Mouse (Mus musculus) heart, postnatal 0 days (tissue): ENCODE measurements at regions not wholly inside any gene's neighbourhood (a gene's known extent, or its start where the extent isn't known, plus 50 kb on each side); places are given as distances from the start of the nearest gene placed in this dataset.

Experiments
- ATAC-seq: fragments of 200-750 bp; cut with Nextera tagmentation; 2 replicates; pipeline ENCODE4 v1.8.0; 2017; ENCODE audit warnings: low read depth, moderate number of reproducible peaks, moderate library complexity; ENCODE audit not compliant: insufficient read depth
- DNase-seq: peaks from one replicate; pipeline ENCODE4 v3.0.0-alpha.2; 2016; ENCODE audit warnings: low spot score
- H3K27ac ChIP-seq: fragments of 300-500 bp; sonication (generic); 2 replicates; pipeline ENCODE4 v1.5.1; 2014; ENCODE audit warnings: low read depth, mild to moderate bottlenecking
- H3K27me3 ChIP-seq: fragments of 300-500 bp; sonication (generic); 2 replicates; pipeline ENCODE4 v1.6.1; 2014; ENCODE audit warnings: low read length, mixed read lengths; ENCODE audit not compliant: control insufficient read depth, insufficient read depth
- H3K36me3 ChIP-seq: fragments of 300-500 bp; sonication (generic); replicated peaks from 2 replicates; pipeline ENCODE4 v1.6.1; 2014; ENCODE audit warnings: low read length, mixed read lengths; ENCODE audit not compliant: control insufficient read depth, insufficient read depth
- H3K4me1 ChIP-seq: fragments of 300-500 bp; sonication (generic); 2 replicates; pipeline ENCODE4 v1.6.1; 2014; ENCODE audit warnings: antibody characterized with exemption; ENCODE audit not compliant: control insufficient read depth, insufficient read depth
- H3K4me2 ChIP-seq: fragments of 300-500 bp; sonication (generic); 2 replicates; pipeline ENCODE4 v1.6.1; 2014; ENCODE audit warnings: low read depth, mild to moderate bottlenecking, low read length, moderate library complexity
- H3K4me3 ChIP-seq: fragments of 300-500 bp; sonication (generic); 2 replicates; pipeline ENCODE4 v1.5.1; 2014; ENCODE audit warnings: low read depth, low read length
- H3K9ac ChIP-seq: fragments of 300-500 bp; sonication (generic); replicated peaks from 2 replicates; pipeline ENCODE4 v1.6.1; 2014; ENCODE audit warnings: low read depth, low read length, mixed read lengths
- H3K9me3 ChIP-seq: fragments of 300-500 bp; sonication (generic); replicated peaks from 2 replicates; pipeline ENCODE4 v1.6.1; 2016; ENCODE audit warnings: low read length; ENCODE audit not compliant: control insufficient read depth
- CTCF ChIP-seq: IDR thresholded peaks from 2 replicates; pipeline ENCODE4 v1.5.1; 2016; ENCODE audit warnings: antibody characterized with exemption, control low read depth, low read depth
- EP300 ChIP-seq: IDR thresholded peaks from 2 replicates; pipeline ENCODE4 v1.6.1; 2016; ENCODE audit warnings: antibody characterized with exemption, low read depth
- WGBS: fragments of 180-500 bp; shearing (Covaris S2); extraction: QIAGEN DNeasy Blood & Tissue Kit; methylation state at CpG from one replicate; pipeline ENCODE4 v1.1.7; 2014; 5-methylcytosine and 5-hydroxymethylcytosine counted together

- TF ChIP-seq EP300 (no peak), CTCF (no peak)
- H3K9ac ChIP-seq, result no peak overlapping the region
- no peaks in the 10 kb centered on the region for H3K4me1 ChIP-seq
- ATAC-seq, result no peak
- H3K4me3 ChIP-seq, result no peak overlapping the region
- DNase-seq, result no peak
- no peak overlapping the region for H3K4me2 ChIP-seq
- no peaks in the 10 kb centered on the region for H3K9me3 ChIP-seq
- no peaks in the 10 kb centered on the region for H3K36me3 ChIP-seq
- H3K27me3 ChIP-seq, result no peaks in the 10 kb centered on the region
- 85% methylated on average over 4 of the region's 4 CpGs for WGBS
- H3K27ac ChIP-seq, result no peak overlapping the region
These were observed 109.2 kb upstream of the Fndc3a start for GRCm38 (mm10) chr14:72819037-72819436.

- Histone ChIP-seq H3K27me3 (no peaks in the 10 kb centered on the region), H3K4me1 (no peaks in the 10 kb centered on the region), H3K9ac (no peak overlapping the region), H3K4me2 (no peak overlapping the region), H3K9me3 (no peaks in the 10 kb centered on the region), H3K27ac (no peak overlapping the region), H3K4me3 (no peak overlapping the region), H3K36me3 (no peaks in the 10 kb centered on the region)
- no peak for ATAC-seq
- DNase-seq, result no peak
- WGBS, result 88% methylated on average over 5 of the region's 5 CpGs
- TF ChIP-seq EP300 (no peak), CTCF (no peak)
These were observed 108.0 kb upstream of the Fndc3a start for GRCm38 (mm10) chr14:72817764-72818163.

DNA sequence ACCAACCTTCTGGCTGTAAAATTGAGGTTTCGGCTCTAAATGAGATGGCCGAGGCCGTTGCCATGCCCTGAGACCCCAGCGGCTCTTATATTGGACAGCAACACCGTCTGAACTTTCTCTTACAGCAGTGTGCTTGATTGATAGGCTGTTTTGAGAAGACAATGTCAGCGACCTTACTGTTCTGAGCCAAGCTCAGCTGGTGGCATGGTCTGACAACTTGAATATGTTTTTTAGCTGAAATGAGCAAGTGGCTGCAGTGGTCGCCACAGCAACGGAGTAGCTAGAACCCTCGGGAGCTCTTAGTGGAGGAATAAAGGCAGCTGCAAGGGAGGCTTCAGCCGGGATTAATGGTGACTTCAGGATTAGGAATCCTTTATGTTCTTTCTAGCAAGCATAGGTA is 107.0 kb upstream of the Fndc3a start:
- ATAC-seq (no peak), DNase-seq (no peak)
- H3K27me3 ChIP-seq, result no peaks in the 10 kb centered on the region
- no peaks in the 10 kb centered on the region for H3K9me3 ChIP-seq
- no peak overlapping the region for H3K4me2 ChIP-seq
- no peak overlapping the region for H3K9ac ChIP-seq
- no peak overlapping the region for H3K27ac ChIP-seq
- TF ChIP-seq EP300, result no peak
- no peak for TF ChIP-seq CTCF
- no peaks in the 10 kb centered on the region for H3K36me3 ChIP-seq
- H3K4me1 ChIP-seq, result no peaks in the 10 kb centered on the region
- no peak overlapping the region for H3K4me3 ChIP-seq
- WGBS, result 49% methylated on average over 10 of the region's 10 CpGs

DNA sequence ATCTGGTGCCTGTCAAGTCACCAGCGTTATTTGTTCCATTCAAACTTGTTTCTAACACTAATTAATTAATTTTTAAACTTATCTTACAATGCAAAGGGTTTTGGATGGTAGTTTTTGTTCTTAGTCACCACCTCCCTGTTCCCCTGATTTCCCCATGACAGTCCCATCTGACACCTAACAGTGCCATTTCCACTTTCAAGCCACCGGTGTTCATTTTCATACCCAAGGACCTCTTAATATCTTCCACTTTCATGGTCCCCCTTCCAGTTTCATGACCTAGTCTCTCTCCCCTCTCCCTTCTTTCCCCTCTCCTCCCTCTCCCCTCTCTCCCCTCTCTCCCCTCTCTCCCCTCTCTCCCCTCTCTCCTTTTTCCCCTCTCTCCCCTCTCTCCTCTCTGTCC is 99.3 kb upstream of the Fndc3a start:
- H3K4me3 ChIP-seq, result no peak overlapping the region
- no peaks in the 10 kb centered on the region for H3K27me3 ChIP-seq
- H3K4me1 ChIP-seq, result no peaks in the 10 kb centered on the region
- ATAC-seq (no peak), DNase-seq (no peak)
- H3K9ac ChIP-seq, result no peak overlapping the region
- H3K27ac ChIP-seq, result no peak overlapping the region
- H3K36me3 ChIP-seq, result no peaks in the 10 kb centered on the region
- TF ChIP-seq EP300 (no peak), CTCF (no peak)
- no peaks in the 10 kb centered on the region for H3K9me3 ChIP-seq
- 59% methylated on average over 2 of the region's 2 CpGs for WGBS
- H3K4me2 ChIP-seq, result no peak overlapping the region

DNA sequence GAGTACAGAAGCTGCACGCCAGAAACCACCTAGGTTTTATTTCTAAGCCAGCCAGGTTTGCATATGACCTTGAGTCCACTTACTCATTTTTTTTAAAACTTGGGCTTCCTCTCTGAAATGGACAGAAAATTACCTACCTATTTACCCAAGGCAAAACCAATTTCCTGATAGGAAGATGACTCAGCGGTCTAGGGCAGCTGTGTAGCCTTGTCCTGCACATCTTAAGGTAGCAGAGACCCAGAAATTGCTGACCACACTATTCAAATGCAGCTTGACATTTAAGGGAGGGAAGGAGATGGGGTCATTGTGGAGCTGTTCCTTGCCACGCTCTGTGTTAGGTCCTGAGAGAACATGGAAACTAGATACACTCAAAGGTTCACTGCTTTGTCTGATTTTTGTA is 98.1 kb upstream of the Fndc3a start:
- no peak overlapping the region for H3K9ac ChIP-seq
- no peak overlapping the region for H3K27ac ChIP-seq
- 66% methylated on average over 3 of the region's 3 CpGs for WGBS
- H3K4me2 ChIP-seq, result no peak overlapping the region
- TF ChIP-seq CTCF, result no peak
- H3K4me1 ChIP-seq, result no peaks in the 10 kb centered on the region
- no peak overlapping the region for H3K4me3 ChIP-seq
- ATAC-seq, result no peak
- no peak for DNase-seq
- H3K27me3 ChIP-seq, result no peaks in the 10 kb centered on the region
- H3K36me3 ChIP-seq, result no peaks in the 10 kb centered on the region
- no peaks in the 10 kb centered on the region for H3K9me3 ChIP-seq

GRCm38 (mm10) chr14:72807286-72807685 is 97.5 kb upstream of the Fndc3a start:
- H3K27ac ChIP-seq, result no peak overlapping the region
- H3K27me3 ChIP-seq, result no peaks in the 10 kb centered on the region
- H3K4me1 ChIP-seq, result no peaks in the 10 kb centered on the region
- no peaks in the 10 kb centered on the region for H3K36me3 ChIP-seq
- H3K9ac ChIP-seq, result no peak overlapping the region
- H3K9me3 ChIP-seq, result no peaks in the 10 kb centered on the region
- TF ChIP-seq CTCF (no peak), EP300 (no peak)
- WGBS, result 57% methylated on average over 7 of the region's 7 CpGs
- DNase-seq, result no peak
- no peak overlapping the region for H3K4me2 ChIP-seq
- no peak for ATAC-seq
- H3K4me3 ChIP-seq, result no peak overlapping the region
